Mouse (Mus musculus): ENCODE results near the gene Erc2.

- TF ChIP-seq CTCF (IDR thresholded peaks at IDR 0.05; ENCODE audit: extremely low read depth, insufficient read length, insufficient replicate concordance, low read depth, low read length) (no peak), POLR2A (IDR thresholded peaks at IDR 0.05; ENCODE audit: low read depth, low read length) (no peak)
These were observed 749.4 kb downstream of the Erc2 start for GRCm38 (mm10) chr14:28371651-28372050.
